In the genomic region with DNA sequence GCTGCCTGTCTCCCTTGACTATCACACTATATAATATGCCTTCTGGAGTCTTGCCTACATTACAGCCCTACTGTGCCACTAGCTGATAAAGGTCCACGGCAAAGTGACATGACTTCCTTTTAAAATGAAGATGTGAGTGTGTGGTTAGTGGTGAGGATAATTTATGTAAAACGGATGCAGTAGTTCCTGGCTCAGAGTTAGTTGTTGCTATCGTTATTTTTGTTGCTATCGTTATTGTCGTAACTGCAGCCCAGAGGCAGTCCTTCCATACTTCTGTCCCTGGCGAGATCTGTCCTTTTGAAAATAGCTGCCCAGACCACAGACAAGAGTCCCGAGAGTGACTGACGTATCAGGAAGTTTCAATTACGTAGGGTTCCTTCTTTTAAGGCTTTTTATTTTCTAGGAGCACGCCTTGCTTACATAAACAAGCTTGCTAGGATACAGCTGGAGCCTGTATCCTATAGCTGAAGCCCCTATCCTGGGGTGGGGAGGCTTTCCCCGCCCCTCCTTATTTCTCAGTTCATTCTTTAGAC, we compare ENCODE assay signal across 8 mouse cellular contexts. TPM values are rescaled to one million over a fixed set of nuclear protein-coding genes. Genes with fewer than 3 reads are reported as not detected.
DNase-seq lines count a peak whose midpoint lies in the region; ATAC-seq and TF ChIP-seq lines count a peak whose summit lies in the region.

No protein-coding gene starts in this region.

- ATAC-seq in hindbrain, postnatal 0 days, result no peak
- ATAC-seq in hindbrain, embryonic 16.5 days, result no peak
- ATAC-seq in erythroid progenitor cell, adult 5-6 weeks (replicated peaks; ENCODE audit: low FRiP score, poor library complexity, severe bottlenecking), result peak; percentile 72

- H3K4me2 ChIP-seq in hindbrain, postnatal 0 days (ENCODE audit: low read depth, low read length), result no peak overlapping the region
- H3K4me2 ChIP-seq in hindbrain, embryonic 16.5 days (ENCODE audit: low read length), result no peak overlapping the region

- H3K4me1 ChIP-seq in hindbrain, postnatal 0 days (ENCODE audit: insufficient read depth, low read length), result peaks cover 11% of the 10 kb centered on the region; the same call in 1 of the 2 replicates
- peaks cover 20% of the 10 kb centered on the region for H3K4me1 ChIP-seq in hindbrain, embryonic 16.5 days (ENCODE audit: control insufficient read depth, insufficient read depth, low read depth, low read length)

- H3K9ac ChIP-seq in hindbrain, postnatal 0 days (replicated peaks; ENCODE audit: low read length), result no peak overlapping the region
- H3K9ac ChIP-seq in hindbrain, embryonic 16.5 days (ENCODE audit: low read depth, low read length), result no peak overlapping the region

- peaks cover 96% of the 10 kb centered on the region for H3K79me2 ChIP-seq in macrophage (ENCODE audit: inconsistent target)

- H3K9me3 ChIP-seq in hindbrain, postnatal 0 days (ENCODE audit: low read length), result no peaks in the 10 kb centered on the region
- H3K9me3 ChIP-seq in hindbrain, embryonic 16.5 days (ENCODE audit: control insufficient read depth, low read length), result no peaks in the 10 kb centered on the region

- no peak overlapping the region for H3K4me3 ChIP-seq in hindbrain, postnatal 0 days (ENCODE audit: low read length)
- no peak overlapping the region for H3K4me3 ChIP-seq in hindbrain, embryonic 16.5 days (ENCODE audit: low read length)
- H3K4me3 ChIP-seq in macrophage (ENCODE audit: inconsistent target), result peak overlapping the region; percentile 0; the same call in 1 of the 2 replicates

- WGBS in hindbrain, postnatal 0 days, result 52% methylated on average over 11 of the region's 11 CpGs
- 54% methylated on average over 11 of the region's 11 CpGs for WGBS in hindbrain, embryonic 16.5 days
- WGBS in macrophage (ENCODE audit: missing documents), result 1% methylated on average over 11 of the region's 11 CpGs

- TF ChIP-seq CTCF in hindbrain, postnatal 0 days (IDR thresholded peaks at IDR 0.05; ENCODE audit: low read depth), result no peak

- H3K27me3 ChIP-seq in hindbrain, postnatal 0 days (ENCODE audit: insufficient read depth, low read length), result no peaks in the 10 kb centered on the region
- no peaks in the 10 kb centered on the region for H3K27me3 ChIP-seq in hindbrain, embryonic 16.5 days (replicated peaks; ENCODE audit: control insufficient read depth, insufficient read depth, low read length)

- H3K36me3 ChIP-seq in hindbrain, postnatal 0 days (ENCODE audit: insufficient read depth, low read length), result no peaks in the 10 kb centered on the region
- no peaks in the 10 kb centered on the region for H3K36me3 ChIP-seq in hindbrain, embryonic 16.5 days (ENCODE audit: control insufficient read depth, insufficient read depth, low read length)
- no peaks in the 10 kb centered on the region; the same call in 1 of the 2 replicates for H3K36me3 ChIP-seq in macrophage (ENCODE audit: inconsistent target)

- DNase-seq in hindbrain, postnatal 0 days (ENCODE audit: low spot score), result no peak
- peak; percentile 66 to 68 for DNase-seq in CD8-positive naive resting alpha-beta T cell, adult 2 months (ENCODE audit: low read depth in 2 of 2, low spot score in 2 of 2)
- no peak for DNase-seq in thymus, postnatal 10 days (ENCODE audit: low spot score in 2 of 2)
- no peak for DNase-seq in left cerebral cortex, adult 9 months (ENCODE audit: low spot score in 2 of 2)
- no peak for DNase-seq in adrenal gland, adult 2 months

- peak overlapping the region; percentile 28; the same call in 1 of the 2 replicates for H3K27ac ChIP-seq in hindbrain, postnatal 0 days
- H3K27ac ChIP-seq in hindbrain, embryonic 16.5 days (ENCODE audit: low read depth, low read length), result no peak overlapping the region
- H3K27ac ChIP-seq in macrophage, result peak overlapping the region; percentile 61

RNA-seq across cellular contexts. Expression of gene Lrrc8d, which starts 18.4 kb away (rescaled TPM):
- 11.7 and 14.2 TPM in 2 replicates for total RNA-seq in hindbrain, postnatal 0 days (2014; rRNA removed)
- polyA plus RNA-seq in hindbrain, postnatal 0 days (2015; fragmentation: Nextera tagmentation; extraction: Ambion mirVana), result 27.6 and 27.7 TPM in 2 replicates
- polyA plus RNA-seq in hindbrain, embryonic 16.5 days (2015; fragmentation: Nextera tagmentation; extraction: Ambion mirVana), result 19.1 and 33.1 TPM in 2 replicates
- total RNA-seq in erythroid progenitor cell, adult 5-6 weeks (2015; ENCODE audit: low replicate concordance), result 13.4 and 18.0 TPM in 2 replicates
- 6.9 and 10.8 TPM in 2 replicates for total RNA-seq in erythroid progenitor cell, adult 5-6 weeks (2017; ENCODE audit: low replicate concordance)
- total RNA-seq in macrophage (2018; cell fraction: chromatin; rRNA removed), result 100 to 1,000 TPM in 16 of 26 experiments, 10 to 100 TPM in 10; 73.6 to 483 (median 123) TPM
- 100 to 1,000 TPM in 1 of 26 experiments, 10 to 100 TPM in 25; 46.8 to 160 (median 59.8) TPM for total RNA-seq in macrophage (2018; cell fraction: cytosol; rRNA removed)
- total RNA-seq in macrophage (2018; cell fraction: nucleus; rRNA removed), result 100 to 1,000 TPM in 14 of 26 experiments, 10 to 100 TPM in 12; 64.4 to 286 (median 111) TPM
- 38.8 to 50.7 TPM (median 45.1 TPM) in 3 replicates for polyA plus RNA-seq in macrophage (2018)
- 100 to 1,000 TPM; 105 to 127 TPM for total RNA-seq in adrenal gland, adult 2 months (2021)
- polyA plus RNA-seq in adrenal gland, adult 2 months (2012; rRNA removed), result 20.4 and 31.8 TPM in 2 replicates

Comparison
In these comparisons a context has a peak if more than half of its experiments do, and no peak if none do; other contexts are left out.
1. DNase-seq: peak in CD8-positive naive resting alpha-beta T cell, adult 2 months (2 of 2); none in hindbrain, postnatal 0 days (single experiment), thymus, postnatal 10 days (0 of 2), left cerebral cortex, adult 9 months (0 of 2) and adrenal gland, adult 2 months (single experiment).